Mouse (Mus musculus) cerebellum, adult 2 months (tissue): ENCODE measurements around the gene L3mbtl1. TPM values are rescaled to one million over a fixed set of nuclear protein-coding genes. Genes with fewer than 3 reads are reported as not detected.

Source experiments
- DNase-seq, 2 experiments: peaks; one replicate each; pipeline ENCODE4 v3.0.0; 2021
- H3K27ac ChIP-seq: fragments of 200-500 bp; 2 replicates; pipeline ENCODE4 v1.5.1; 2012; ENCODE audit warnings: low read length, control low read depth, inconsistent platforms; ENCODE audit not compliant: insufficient read depth
- H3K27me3 ChIP-seq: fragments of 200-500 bp; 2 replicates; pipeline ENCODE4 v1.6.1; 2012; ENCODE audit warnings: inconsistent platforms, mild to moderate bottlenecking, low read length, moderate library complexity; ENCODE audit not compliant: control insufficient read depth, insufficient read depth
- H3K4me1 ChIP-seq: fragments of 200-500 bp; 2 replicates; pipeline ENCODE4 v1.6.1; 2011; ENCODE audit warnings: low read length; ENCODE audit not compliant: control insufficient read depth, insufficient read depth
- H3K4me3 ChIP-seq: fragments of 200-500 bp; replicated peaks from 2 replicates; pipeline ENCODE3; 2011; ENCODE audit warnings: mild to moderate bottlenecking, low read depth, low read length, control low read depth; ENCODE audit not compliant: insufficient read depth
- CTCF ChIP-seq: fragments of 200-500 bp; IDR thresholded peaks from 2 replicates; pipeline ENCODE4 v1.5.1; 2011; ENCODE audit warnings: low read depth, mild to moderate bottlenecking, control low read depth, low read length, moderate library complexity, borderline replicate concordance; ENCODE audit not compliant: insufficient read depth
- POLR2A ChIP-seq: fragments of 200-500 bp; IDR thresholded peaks from 2 replicates; pipeline ENCODE4 v1.6.1; 2011; ENCODE audit warnings: low read length, control low read depth, borderline replicate concordance; ENCODE audit not compliant: insufficient read depth
- WGBS: fragments of 180-500 bp; shearing (Covaris S2); methylation state at CpG from one replicate; pipeline ENCODE4 v1.1.7; 2018; 5-methylcytosine and 5-hydroxymethylcytosine counted together
- polyA plus RNA-seq: library from polyadenylated mRNA; depleted of rRNA; stranded (reverse); fragments of >200 nt; gene quantifications from 2 replicates; pipeline ENCODE4 v1.2.3, GENCODE M21; 2012

Gene L3mbtl1
- polyA plus RNA-seq, 1 experiment, result 8.5 TPM

DNA sequence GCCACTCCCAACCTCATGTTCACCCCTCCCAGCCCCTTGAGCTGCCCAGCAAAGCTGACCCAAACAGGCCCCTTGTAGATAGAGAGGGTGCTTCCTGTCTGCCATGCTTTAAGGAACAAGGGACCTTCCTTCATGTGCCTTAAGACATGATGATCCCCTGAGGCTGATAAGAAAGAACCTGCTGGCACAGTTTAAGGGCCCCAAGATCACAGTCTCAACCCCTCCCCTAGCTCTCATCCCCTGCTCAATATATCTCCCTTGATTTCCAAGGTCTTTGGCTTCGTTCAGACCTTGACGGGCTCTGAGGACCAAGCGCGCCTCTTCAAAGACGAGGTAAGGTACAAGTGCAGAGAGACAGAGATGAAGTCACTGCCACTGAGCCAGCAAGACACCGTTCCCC, 27.6 kb downstream of the L3mbtl1 start:
- no peak overlapping the region for H3K4me3 ChIP-seq
- peaks cover 10% of the 10 kb centered on the region for H3K4me1 ChIP-seq
- no peaks in the 10 kb centered on the region for H3K27me3 ChIP-seq
- no peak overlapping the region for H3K27ac ChIP-seq
- 87% methylated on average over 6 of the region's 6 CpGs for WGBS
- TF ChIP-seq CTCF, result no peak
- TF ChIP-seq POLR2A, result no peak
- DNase-seq, result no peak

DNA sequence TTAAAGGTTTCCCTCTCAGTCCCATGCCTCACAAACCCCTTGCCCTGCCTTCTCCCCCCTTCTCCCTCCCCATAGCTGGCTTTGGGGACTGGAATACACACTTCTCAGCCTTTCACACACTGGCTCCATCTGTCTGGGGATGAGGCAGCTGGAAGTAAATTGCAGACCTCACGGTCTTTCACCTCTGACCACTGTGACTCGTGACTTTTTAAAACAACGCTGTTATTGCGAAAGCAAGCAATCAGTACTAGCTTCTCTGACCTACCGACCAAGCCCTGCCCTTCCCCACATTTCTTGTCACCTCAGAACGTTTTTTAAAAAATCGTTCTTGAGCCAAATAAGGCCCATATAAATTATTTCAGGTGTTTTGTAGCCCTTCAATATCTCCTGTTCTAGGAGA, 29.5 kb downstream of the L3mbtl1 start:
- TF ChIP-seq POLR2A, result no peak
- no peak for TF ChIP-seq CTCF
- no peak overlapping the region for H3K27ac ChIP-seq
- no peak overlapping the region for H3K4me3 ChIP-seq
- no peak for DNase-seq
- no peaks in the 10 kb centered on the region for H3K27me3 ChIP-seq
- H3K4me1 ChIP-seq, result peaks cover 14% of the 10 kb centered on the region
- 82% methylated on average over 7 of the region's 7 CpGs for WGBS

DNA sequence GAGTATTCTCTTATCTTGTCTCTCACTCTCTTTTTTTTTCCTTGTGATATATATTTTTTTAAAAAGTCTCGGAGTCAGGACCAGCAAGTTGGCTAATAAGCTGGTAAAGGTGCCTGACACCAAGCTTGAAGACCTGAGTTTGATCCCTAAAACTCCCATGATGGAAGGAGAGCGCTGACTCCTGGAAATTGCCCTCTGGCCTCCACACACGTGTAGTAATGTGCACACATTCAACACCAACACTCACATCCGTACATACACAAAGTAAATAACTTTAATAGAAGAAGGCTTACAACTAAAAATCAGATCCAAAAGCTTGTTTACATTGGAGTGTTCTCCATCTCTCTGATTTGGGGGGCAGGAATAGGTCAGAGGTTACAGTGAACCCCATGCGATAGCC, 29.9 kb downstream of the L3mbtl1 start:
- Histone ChIP-seq H3K4me1 (peaks cover 14% of the 10 kb centered on the region), H3K27ac (no peak overlapping the region), H3K27me3 (no peaks in the 10 kb centered on the region), H3K4me3 (no peak overlapping the region)
- WGBS, result 96% methylated on average over 5 of the region's 5 CpGs
- no peak for DNase-seq
- no peak for TF ChIP-seq POLR2A
- TF ChIP-seq CTCF, result no peak

DNA sequence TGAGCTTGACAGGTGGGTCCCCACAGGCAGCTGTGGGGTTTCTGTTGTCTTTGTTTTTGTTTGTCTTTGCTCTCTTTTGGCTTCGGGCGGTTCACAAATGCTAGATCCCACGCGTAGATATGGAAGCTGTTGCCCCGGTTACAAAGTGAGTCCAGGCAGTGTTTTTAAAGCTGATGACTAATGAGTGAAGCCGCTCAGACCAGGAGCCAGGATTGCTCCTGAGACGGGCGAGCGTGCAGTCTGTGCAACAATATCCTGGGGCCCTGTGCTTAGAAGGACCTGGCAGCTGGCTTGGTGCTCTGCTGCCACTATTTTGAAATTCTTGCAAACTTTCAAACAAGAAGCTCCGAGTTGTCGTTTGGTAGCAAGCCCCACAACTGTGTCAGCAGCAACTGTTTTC, 30.4 kb downstream of the L3mbtl1 start:
- 59% methylated on average over 11 of the region's 11 CpGs for WGBS
- Histone ChIP-seq H3K27ac (no peak overlapping the region), H3K27me3 (no peaks in the 10 kb centered on the region), H3K4me1 (peaks cover 14% of the 10 kb centered on the region), H3K4me3 (no peak overlapping the region)
- no peak for DNase-seq
- TF ChIP-seq CTCF (no peak), POLR2A (no peak)

DNA sequence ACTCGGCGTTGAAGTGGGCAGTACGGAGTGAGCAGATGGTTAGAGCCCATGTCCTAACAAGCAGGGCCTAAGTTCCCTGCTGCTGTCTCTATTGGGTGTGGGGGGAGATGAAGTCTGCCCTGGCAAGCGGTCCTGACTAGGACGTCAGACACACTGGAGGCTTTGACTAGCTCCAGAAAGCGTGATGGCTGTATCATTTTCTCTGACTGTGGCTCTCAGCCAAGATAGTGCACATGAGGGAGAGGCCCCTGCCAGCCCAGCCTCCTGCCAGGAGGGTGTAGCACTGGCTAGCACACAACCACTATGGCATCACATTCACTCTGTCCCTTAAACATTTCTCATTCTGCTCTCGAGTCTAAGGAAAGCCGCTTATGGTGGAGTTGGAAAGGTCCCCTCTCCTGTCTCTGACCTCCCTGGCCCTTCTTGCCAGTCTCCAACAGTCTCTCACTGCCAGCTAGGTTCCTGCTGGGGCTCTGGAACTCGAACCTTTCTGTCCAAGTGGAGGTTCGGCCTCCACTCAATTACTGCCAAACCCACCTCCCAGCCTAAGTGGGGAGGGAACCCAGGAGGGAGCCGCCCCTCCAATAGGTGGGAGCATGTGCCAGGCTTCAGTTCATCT, 32.0 kb downstream of the L3mbtl1 start:
- no peak overlapping the region for H3K27ac ChIP-seq
- WGBS, result 18% methylated on average over 11 of the region's 11 CpGs

DNA sequence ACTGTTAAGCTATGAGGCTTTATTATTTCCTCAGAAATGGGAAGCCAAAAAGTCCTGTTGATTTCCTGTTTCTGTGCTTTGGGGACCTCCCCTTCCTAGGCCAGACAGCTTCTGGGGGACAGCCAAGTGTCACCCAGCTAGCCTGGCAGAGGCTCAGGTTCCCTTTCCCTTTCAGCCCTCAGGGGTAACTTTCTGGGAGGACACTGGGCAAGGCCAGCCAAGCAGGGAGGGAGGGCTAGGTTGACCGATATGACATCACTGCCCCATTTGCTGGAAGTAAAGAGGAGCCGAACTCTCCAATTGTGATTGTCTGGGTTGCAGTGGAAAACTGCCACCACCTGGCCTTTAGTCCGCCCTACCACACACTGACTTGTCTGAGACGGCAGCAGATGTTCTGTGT, 32.7 kb downstream of the L3mbtl1 start:
- peak in 1 of 2 experiments; percentile 15 for DNase-seq
- H3K4me1 ChIP-seq, result peaks cover 14% of the 10 kb centered on the region
- WGBS, result 35% methylated on average over 4 of the region's 4 CpGs
- H3K27ac ChIP-seq, result no peak overlapping the region
- no peak for TF ChIP-seq POLR2A
- TF ChIP-seq CTCF, result no peak
- H3K4me3 ChIP-seq, result no peak overlapping the region
- H3K27me3 ChIP-seq, result no peaks in the 10 kb centered on the region

More for the DNA sequence above, 32.0 kb downstream of the L3mbtl1 start:
- DNase-seq, result peak in 1 of 2 experiments; percentile 38
- no peaks in the 10 kb centered on the region for H3K27me3 ChIP-seq
- no peak overlapping the region for H3K4me3 ChIP-seq
- peaks cover 14% of the 10 kb centered on the region for H3K4me1 ChIP-seq
- no peak for TF ChIP-seq CTCF
- no peak for TF ChIP-seq POLR2A

DNA sequence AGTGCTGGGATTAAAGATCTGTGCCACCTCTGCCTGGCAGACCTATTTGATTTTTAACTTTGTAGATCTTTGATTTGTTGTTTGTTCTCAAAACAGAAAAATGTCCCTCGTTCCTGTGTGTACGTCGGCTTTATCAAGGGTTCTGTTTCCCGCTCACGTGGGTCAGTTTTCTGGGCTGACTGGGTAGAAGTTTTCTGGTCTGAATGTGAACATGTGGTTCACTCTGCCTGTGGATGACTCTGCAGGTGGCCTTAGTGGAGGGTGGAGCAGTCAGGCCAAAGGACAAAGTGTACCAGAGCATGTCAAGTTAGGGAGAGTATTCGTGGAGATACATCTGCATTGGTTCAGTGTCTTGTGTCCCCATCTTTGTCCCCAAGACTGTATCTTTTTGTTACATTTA, 41.1 kb downstream of the L3mbtl1 start:
- Histone ChIP-seq H3K27me3 (no peaks in the 10 kb centered on the region), H3K27ac (no peak overlapping the region), H3K4me1 (no peaks in the 10 kb centered on the region), H3K4me3 (no peak overlapping the region)
- DNase-seq, result no peak
- TF ChIP-seq CTCF (no peak), POLR2A (no peak)
- WGBS, result 88% methylated on average over 6 of the region's 6 CpGs

DNA sequence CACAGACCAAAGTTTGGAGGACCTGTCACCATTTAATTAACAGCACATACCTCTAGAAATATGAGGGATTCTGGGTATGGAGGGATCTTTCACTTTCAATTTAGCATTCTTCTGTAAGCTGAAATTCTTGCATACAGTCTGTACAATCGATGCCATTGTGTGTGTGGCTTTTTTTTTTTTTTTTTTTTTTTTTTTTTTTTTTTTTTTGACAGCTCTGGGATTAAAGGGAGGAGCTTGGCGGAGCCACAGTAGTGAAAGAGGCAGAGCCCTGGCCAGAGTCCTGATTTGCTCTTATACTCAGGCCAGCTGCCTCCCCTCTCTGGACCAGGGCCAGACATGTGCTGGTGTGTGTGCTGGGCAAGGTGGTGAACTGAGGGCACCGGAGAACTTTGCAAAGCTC, 42.7 kb downstream of the L3mbtl1 start:
- Histone ChIP-seq H3K4me3 (no peak overlapping the region), H3K4me1 (no peaks in the 10 kb centered on the region), H3K27me3 (no peaks in the 10 kb centered on the region), H3K27ac (no peak overlapping the region)
- 12% methylated on average over 3 of the region's 3 CpGs for WGBS
- DNase-seq, result peak in 1 of 2 experiments; percentile 8
- TF ChIP-seq POLR2A (no peak), CTCF (no peak)

DNA sequence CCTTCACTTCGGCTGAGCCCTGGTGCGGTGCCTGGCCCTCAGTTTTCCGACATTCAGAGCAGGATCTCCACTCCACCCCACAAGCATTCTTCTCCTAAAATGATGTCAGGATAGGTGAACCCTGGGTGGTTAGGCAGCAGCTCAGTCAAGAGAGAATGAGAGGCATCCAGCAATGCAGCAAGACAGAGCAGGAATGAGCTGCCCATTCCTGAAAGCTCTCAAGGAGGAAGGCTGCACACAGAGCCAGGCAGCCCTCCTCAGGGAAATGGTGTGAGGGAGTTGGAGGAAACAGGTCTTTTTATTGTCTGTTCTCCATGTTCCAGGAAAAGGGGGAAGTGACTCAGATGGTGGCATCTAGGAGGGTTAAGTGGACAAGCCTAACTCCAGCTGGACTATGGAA, 43.5 kb downstream of the L3mbtl1 start:
- no peaks in the 10 kb centered on the region for H3K27me3 ChIP-seq
- no peak overlapping the region for H3K27ac ChIP-seq
- no peak overlapping the region for H3K4me3 ChIP-seq
- 76% methylated on average over 3 of the region's 3 CpGs for WGBS
- DNase-seq, result no peak
- TF ChIP-seq CTCF, result no peak
- TF ChIP-seq POLR2A, result no peak
- no peaks in the 10 kb centered on the region for H3K4me1 ChIP-seq
